Mouse (Mus musculus) cerebellum, adult 11 months (tissue): Measurements from ENCODE around the gene Acadvl.

Experiments
- DNase-seq: peaks from one replicate; pipeline ENCODE4 v3.0.0; 2022

Acadvl gene

DNA sequence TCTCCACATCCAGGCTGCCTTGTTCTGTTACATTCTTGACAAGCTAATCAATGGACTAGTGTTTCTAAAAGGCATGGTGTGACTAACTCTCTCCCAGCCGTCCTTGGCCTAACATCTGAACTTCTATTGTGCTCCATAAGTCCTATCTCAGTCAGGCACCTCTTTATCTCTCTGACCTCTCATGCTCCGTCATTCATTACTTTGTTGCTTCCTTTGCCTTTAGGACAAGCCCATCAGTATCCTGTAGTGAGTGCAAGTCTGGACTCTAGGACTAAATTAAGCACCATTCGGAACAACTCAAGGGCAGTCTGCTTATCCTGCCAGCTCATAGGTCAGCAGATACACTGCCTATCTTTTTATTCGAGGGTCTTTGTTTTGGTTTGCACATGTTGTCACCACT is 38.9 kb downstream of the Acadvl start:
- DNase-seq: no peak

DNA sequence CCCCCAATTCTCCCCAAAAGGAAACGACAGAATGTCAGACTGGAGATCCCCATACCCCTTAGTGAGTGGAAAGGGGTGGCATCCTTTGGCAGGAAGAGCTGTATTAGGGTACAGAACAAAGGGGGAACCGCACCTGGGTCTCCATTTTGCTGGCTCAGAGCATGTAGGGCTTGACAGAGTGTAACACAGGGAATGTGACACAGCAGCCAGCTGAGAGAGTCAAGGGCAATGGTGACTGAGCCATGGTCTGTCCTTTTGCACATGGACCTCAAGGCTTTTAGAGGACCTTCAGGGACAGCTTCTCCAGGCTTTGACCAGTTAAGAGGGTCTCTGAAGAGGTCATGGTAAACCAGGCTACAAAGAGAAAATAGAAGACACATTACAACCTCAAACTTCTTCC is 40.3 kb downstream of the Acadvl start:
- no peak for DNase-seq

DNA sequence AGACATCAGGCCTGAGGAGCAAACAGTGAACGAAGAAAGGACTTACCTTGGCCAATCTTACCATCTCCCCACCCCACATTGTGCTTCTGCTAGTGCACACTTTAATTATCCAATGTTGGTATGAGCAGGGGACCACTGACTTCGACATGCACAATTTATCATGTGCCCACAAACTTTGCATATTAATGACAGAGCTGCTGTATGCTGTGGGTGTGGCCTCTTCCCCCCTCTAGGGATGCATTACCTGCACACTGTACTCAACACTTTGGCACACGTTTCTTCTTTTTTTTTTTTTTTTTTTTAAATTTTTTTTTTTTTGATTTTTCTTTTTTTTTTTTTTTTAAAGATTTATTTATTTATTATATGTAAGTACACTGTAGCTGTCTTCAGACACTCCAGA is 44.4 kb downstream of the Acadvl start:
- DNase-seq: no peak

DNA sequence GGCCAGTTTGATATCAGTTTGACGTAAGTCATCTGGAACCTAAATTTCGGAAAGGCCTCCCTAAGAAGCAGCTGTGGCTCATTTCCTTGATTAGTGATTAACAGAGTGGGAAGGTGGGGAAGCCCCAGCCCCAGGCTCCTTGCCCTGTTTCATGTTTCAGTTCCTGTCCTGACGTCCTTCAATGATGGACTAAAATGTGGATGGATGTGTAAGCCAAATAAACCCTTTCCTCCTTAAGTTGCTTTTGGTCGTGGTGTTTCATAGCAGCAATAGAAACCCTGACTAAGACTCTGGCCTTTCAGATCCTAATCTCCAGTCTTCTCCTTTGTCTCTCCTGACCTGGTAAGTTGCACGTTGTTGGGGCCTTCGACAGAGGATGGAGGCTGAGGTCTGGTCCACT is 45.0 kb downstream of the Acadvl start:
- DNase-seq: no peak

DNA sequence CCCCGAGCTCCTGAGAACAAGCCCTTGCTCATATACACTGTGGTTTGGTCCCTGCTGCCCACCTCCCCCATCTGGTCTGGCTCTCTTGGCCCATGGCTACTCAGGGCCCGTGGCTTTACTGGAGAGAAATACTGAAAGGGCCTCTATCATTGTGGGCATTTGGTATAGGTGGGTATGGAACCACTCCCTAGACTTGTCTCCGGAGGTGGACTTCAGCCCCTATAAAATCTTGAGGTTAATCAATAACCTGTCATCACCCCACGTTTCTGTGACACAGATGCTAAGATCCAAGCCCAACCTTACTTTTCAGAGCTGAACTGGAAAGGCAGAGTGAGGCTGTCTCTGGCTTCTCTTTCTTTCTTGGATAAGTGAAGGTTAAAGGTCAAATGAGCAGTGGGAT is 46.4 kb downstream of the Acadvl start:
- no peak for DNase-seq

DNA sequence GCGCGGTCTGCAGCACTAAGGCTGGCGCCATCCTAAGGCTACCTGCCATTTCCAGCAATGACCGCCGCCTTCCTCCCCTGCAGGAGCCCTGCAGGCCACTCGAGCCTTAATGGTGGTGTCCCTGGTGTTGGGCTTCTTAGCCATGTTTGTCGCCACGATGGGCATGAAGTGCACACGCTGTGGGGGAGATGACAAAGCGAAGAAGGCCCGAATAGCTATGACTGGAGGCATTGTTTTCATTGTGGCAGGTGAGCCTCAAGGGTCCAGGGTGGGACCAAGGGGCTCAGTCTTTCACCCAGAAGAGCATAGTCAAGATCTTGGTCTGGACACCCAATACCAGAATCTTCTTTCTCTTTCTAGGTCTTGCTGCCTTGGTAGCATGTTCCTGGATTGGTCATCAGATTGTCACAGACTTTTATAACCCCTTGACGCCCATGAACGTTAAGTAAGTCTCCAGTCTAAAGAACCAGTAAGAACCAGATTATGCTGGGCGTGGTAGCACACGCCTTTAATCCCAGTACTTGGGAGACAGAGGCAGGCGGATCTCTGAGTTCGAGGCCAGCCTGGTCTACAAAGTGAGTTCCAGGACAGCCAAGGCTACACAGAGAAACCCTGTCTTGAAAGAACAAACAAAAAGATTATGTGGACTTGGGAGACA is 48.2 kb downstream of the Acadvl start:
- DNase-seq: no peak

DNA sequence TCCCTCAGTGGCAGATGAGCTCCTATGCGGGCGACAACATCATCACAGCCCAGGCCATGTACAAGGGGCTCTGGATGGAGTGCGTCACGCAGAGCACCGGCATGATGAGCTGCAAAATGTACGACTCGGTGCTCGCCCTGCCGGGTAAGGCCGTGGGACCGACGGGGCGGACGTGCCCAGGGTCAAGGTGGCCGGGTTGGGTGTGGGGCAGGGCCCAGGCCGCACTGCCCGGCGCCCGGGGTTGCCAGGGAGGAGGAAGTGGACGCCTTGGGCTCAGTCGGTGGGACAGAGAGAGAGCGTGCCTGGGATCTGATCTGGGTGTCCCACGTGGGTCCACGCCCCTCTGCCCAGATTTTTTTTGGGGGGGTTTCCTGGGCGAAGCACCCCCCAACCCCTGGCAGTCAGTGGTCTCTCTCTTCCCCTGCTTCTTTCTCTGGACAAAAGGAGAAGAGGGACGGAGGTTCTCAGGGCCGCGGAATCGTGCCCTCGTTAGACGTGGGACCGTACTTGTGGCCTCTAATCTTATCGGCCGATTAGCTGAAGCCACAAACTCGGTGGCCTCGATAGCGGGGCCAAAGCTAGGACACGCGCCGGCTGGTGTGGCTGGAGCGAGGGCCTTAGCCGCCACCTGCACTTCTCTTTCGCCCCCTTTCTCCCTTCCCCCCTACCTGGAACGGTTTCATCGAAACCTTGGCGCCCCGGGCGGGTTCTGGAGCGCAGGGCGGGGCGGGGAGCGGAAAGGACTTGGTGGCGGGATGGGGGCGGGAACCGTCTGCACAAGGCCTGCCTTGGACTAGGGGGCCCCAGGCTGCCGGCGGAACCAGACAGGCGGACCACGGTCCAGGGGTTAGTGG is 49.0 kb downstream of the Acadvl start:
- DNase-seq: no peak

DNA sequence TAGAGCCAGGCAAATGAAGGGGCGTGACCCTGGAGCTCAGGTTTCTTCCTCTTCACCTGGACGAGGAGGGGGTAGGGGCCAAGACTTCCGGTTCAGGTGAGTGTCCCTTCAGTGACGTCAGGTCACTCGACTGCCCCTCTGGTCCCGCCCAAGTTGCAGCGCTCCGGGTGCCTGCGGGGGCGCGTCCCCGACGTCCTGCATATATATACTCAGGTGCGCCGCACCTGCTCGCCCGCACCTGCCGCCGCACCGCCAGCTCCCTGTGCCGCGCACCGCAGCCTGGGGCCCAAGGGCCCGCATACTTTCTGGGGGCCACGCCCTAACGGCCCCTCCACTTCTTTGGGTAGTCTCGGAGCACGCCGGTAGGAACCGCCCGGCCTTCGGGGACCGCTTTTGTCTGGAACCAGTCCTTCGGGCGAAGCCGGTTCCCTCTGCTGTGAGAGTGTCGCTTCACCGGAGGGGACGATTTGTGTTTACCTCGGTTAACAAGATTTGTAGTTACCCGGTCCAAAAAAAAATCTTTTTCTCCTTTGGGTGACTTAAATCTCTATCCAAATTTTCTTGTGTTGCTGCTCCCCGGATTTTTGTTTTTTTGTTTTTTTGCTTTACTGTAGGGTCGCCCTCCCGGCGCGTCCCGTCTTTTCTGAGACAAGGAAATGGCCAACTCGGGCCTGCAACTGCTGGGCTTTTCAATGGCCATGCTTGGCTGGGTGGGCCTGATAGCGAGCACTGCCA is 49.8 kb downstream of the Acadvl start:
- no peak for DNase-seq

DNA sequence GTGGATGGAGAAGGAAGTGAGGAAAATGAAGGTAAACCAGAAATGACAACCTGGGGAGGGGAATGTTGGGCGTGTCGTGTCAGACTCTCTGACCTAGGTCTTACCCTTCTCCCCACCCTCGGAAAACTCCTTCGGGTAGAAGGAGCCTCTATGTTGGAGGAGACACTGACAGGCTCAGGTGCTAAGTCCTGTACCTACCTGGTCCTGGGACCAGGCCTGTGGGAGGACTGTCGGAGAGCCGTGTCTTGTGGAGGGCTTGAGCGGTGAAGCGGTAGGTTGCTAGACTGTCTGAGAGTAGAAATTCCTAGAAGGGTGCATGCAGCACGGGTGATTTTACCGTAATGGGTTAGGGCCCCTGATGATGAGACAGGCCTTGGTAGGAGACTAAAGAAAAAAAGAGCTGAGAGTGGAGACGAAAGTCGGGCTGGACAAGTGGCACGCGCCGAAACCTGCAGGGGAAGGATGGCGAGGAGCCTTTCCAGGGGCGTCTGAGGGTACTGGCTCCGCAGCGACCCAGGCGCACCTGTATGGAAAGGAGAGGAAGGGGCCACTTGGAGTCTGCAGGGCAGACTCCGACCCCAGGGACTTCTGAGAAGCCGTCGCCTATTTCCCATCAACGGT is 50.5 kb downstream of the Acadvl start, which contains the start of gene Cldn7:
Gene Cldn7, plus strand, starts transcription at position 130 of the 621 bp plus-strand sequence.
- DNase-seq: no peak

DNA sequence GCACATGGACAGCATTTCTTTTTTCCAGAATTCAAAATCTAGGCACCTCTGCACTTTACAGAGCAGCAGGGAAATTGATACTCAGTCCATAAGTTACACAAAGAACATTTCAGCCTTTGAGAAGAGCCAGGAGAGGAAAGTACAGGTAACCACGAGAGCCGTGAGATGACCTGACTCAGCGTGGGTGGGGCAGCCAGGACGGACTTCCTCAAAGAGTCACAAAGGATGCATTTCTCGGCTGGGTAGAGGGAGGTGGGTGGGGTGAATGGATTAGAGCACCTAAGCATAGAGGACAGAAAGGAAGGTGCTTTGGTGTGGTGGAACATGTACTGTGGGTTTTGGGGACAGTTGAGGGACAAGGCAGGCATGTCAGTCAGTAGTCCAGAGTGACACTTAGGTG is 53.4 kb downstream of the Acadvl start:
- DNase-seq: no peak

DNA sequence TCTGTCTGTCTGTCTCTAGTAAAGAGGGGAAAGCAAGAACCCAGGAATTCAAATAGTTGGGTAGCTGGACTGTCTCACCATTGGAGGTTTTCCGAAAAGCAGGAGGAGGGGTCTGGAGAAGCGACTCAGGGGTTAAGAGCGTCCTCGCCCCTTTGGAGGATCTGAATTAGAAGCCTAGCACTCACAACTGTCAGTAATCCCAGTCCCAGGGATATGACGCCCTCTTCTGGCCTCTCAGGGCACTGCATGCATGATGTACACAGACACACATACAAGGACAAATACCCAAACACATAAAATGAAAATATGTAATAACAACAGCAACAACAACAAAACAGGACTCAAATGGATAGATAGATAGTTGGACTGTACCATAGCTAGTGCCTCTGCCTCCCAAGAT is 54.6 kb downstream of the Acadvl start:
- DNase-seq: no peak
